13 mouse cellular contexts compared by ENCODE assay signal in genomic region chr2:6338031-6338629, GRCm38 (mm10). TPM values are rescaled to one million over a fixed set of nuclear protein-coding genes. Genes with fewer than 3 reads are reported as not detected.
A peak's percentile ranks its signal among the peaks of the same experiment; 100 is the strongest.
DNase-seq lines count a peak whose midpoint lies in the region; ATAC-seq and TF ChIP-seq lines count a peak whose summit lies in the region.
"Had no signal": no experiment of that assay in that cellular context is flagged by ENCODE, and none has a peak within 500 bp of the region (broad histone marks: within the 10 kb centered on the region; RNA-seq: fewer than 3 reads in every experiment).

No protein-coding gene starts in this region.

- H3K9ac ChIP-seq in heart, embryonic 11.5 days (ENCODE audit: low read depth, low read length): no peak overlapping the region

- H3K4me1 ChIP-seq in heart, embryonic 11.5 days (ENCODE audit: control insufficient read depth, insufficient read depth, low read length): peaks cover 8% of the 10 kb centered on the region; the same call in 1 of the 2 replicates
- peaks cover 18% of the 10 kb centered on the region for H3K4me1 ChIP-seq in thymus, adult 2 months (replicated peaks; ENCODE audit: control insufficient read depth, insufficient read depth, low read length)

- H3K4me2 ChIP-seq in heart, embryonic 11.5 days: no peak overlapping the region

- no peak for TF ChIP-seq CTCF in thymus, adult 2 months (IDR thresholded peaks at IDR 0.05; ENCODE audit: borderline replicate concordance, control insufficient read depth, extremely low read depth, insufficient read depth, low read length, poor library complexity)
- TF ChIP-seq CTCF in gastrocnemius, adult 2 months (IDR thresholded peaks at IDR 0.05): no peak

- H3K9me3 ChIP-seq in heart, embryonic 11.5 days (replicated peaks; ENCODE audit: control insufficient read depth, low read length): no peaks in the 10 kb centered on the region
- H3K9me3 ChIP-seq: hindbrain, embryonic 10.5 days had no signal

- no peak overlapping the region for H3K4me3 ChIP-seq in heart, embryonic 11.5 days (ENCODE audit: low read depth, low read length)
- no peak overlapping the region for H3K4me3 ChIP-seq in thymus, adult 2 months (ENCODE audit: control insufficient read depth, insufficient read depth, low read length)
- H3K4me3 ChIP-seq in gastrocnemius, adult 2 months: no peak overlapping the region
- H3K4me3 ChIP-seq: hindbrain, embryonic 10.5 days had no signal

- WGBS in heart, embryonic 11.5 days (ENCODE audit: insufficient replicate concordance): 70% methylated on average over 9 of the region's 9 CpGs
- 12% methylated on average over 9 of the region's 9 CpGs for WGBS in thymus, adult 2 months

- intact Hi-C loops in gastrocnemius, adult 2 months (cut with DNase I): no loop called here

- DNase-seq in heart, postnatal 4 days: peak; percentile 33
- DNase-seq in T-cell, adult 2 months (ENCODE audit: low spot score): peak; percentile 25
- DNase-seq in thymus, adult 2 months: peak; percentile 42
- DNase-seq in retina, embryonic 14.5 days (ENCODE audit: low spot score): no peak
- DNase-seq in kidney, postnatal 36 days: no peak
- DNase-seq in gastrocnemius, adult 2 months: no peak
- DNase-seq: cerebellum, adult 9-11 months; layer of hippocampus, postnatal 36 days; right cerebral cortex, postnatal 4 days had no signal

- no peaks in the 10 kb centered on the region for H3K36me3 ChIP-seq in heart, embryonic 11.5 days (ENCODE audit: control insufficient read depth, insufficient read depth, low read length)
- H3K36me3 ChIP-seq in thymus, adult 2 months (ENCODE audit: control insufficient read depth, insufficient read depth, low read length): no peaks in the 10 kb centered on the region

- no peak overlapping the region for H3K27ac ChIP-seq in heart, embryonic 11.5 days (ENCODE audit: low read depth, low read length)
- H3K27ac ChIP-seq in thymus, adult 2 months (ENCODE audit: control insufficient read depth, insufficient read depth, low read length): no peak overlapping the region; the same call in 1 of the 2 replicates
- no peak overlapping the region for H3K27ac ChIP-seq in gastrocnemius, adult 2 months
- H3K27ac ChIP-seq: hindbrain, embryonic 10.5 days had no signal

- no peak for ATAC-seq in heart, embryonic 11.5 days (replicated peaks; ENCODE audit: insufficient number of reproducible peaks, low FRiP score, low TSS enrichment)
- ATAC-seq in inflammation-experienced regulatory T-cells, adult 6 months: peak; percentile 72
- ATAC-seq: midbrain, embryonic 16.5 days had no signal

- H3K27me3 ChIP-seq in heart, embryonic 11.5 days (ENCODE audit: control insufficient read depth, insufficient read depth, low read length): no peaks in the 10 kb centered on the region
- no peaks in the 10 kb centered on the region for H3K27me3 ChIP-seq in thymus, adult 2 months (ENCODE audit: control insufficient read depth, insufficient read depth, low read length)

- no peak for TF ChIP-seq POLR2A in thymus, adult 2 months (IDR thresholded peaks at IDR 0.05; ENCODE audit: control insufficient read depth, extremely low read depth, insufficient read depth, low read length, poor library complexity)

RNA-seq across cellular contexts. Expression of gene Usp6nl, which starts 15.7 kb away (rescaled TPM):
- 10 to 100 TPM; 20.3 to 20.6 TPM for total RNA-seq in heart, postnatal 4 days (2021)
- polyA plus RNA-seq in heart, embryonic 11.5 days (2014; fragmentation: Nextera tagmentation; extraction: Ambion mirVana): 7.5 and 8.1 TPM in 2 replicates
- 10 to 100 TPM in 1 of 3 experiments, 1 to 10 TPM in 2; 4.1 to 11.9 (median 7.2) TPM for polyA plus RNA-seq in inflammation-experienced regulatory T-cells, adult 6 months (2017; shearing (Covaris generic))
- 7.2 and 8.5 TPM in 2 replicates for polyA plus RNA-seq in thymus, adult 2 months (2012; rRNA removed)
- total RNA-seq in gastrocnemius, adult 2 months (2021): 1 to 10 TPM; 2.6 to 4.0 TPM

Comparison
In these comparisons a context has a peak if more than half of its experiments do, and no peak if none do; other contexts are left out.
1. DNase-seq: peak in heart, postnatal 4 days (single experiment), T-cell, adult 2 months (single experiment) and thymus, adult 2 months (single experiment); none in retina, embryonic 14.5 days (single experiment), kidney, postnatal 36 days (0 of 2) and gastrocnemius, adult 2 months (single experiment).